Mouse (Mus musculus): ENCODE results near the gene Ttc23.

The Ttc23 gene

GRCm38 (mm10) chr7:67801022-67801421, 153.8 kb downstream of the Ttc23 start:
- DNase-seq (ENCODE audit: low read depth, low spot score) = no peak

DNA sequence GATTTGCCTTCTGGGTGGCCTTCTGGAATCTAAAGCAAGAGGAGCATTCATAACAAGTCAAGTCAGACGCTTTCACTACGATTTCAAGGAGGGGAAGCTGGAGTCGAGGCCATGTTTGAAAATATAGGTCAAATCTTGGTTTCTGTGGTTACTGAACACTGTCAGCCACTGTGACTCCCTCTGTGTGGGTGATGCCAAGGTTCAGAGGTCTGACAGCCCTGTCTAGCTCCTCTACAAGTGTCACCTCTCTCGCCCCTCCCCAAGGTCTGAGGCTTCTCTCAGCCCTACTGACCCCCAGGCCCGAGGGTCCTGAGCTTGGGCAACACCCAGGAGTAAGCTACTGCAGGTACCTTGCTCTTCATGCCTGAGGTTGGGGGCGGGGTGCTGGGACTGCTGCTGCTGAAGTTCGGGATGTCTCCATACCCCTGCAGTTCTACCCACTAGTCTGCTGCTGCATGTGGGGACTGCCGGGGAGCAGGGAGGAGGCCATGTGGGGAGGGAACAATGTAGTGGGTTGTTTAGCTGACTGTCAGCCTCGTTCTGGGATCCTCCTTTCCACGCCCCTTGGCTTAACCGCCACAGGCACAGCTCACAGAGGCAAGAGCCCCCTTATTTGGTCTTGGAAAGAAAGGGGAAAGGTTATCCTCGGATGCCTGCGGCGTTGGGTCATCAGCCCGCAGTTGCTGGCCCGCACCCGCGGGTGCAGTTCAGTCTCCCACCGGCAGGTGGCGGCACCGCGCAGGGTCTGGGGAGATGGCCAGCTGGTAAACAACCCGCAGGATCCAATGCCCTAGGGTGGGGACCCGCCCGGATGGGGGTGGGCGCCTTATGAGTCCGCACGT, 156.0 kb downstream of the Ttc23 start:
- DNase-seq (ENCODE audit: low read depth, low spot score) = peak; percentile 52

DNA sequence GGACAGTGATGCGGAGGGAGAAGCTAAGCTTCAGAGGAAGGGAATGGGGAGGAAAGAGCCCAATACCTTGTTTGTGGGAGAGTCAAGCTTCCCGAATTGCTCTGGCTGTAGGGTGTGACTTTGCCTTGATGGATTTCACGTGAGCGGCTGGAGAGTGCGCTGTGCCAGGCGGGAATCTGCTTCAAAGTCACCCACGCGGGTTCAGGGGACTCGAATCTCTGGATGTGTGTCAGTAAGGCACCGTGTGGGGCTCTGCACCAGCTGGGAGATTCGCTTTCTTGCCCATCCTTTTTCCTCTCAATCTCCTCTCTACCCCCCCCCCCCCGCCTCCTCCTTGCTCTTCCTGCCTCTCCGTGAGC, 156.6 kb downstream of the Ttc23 start:
- no peak for DNase-seq (ENCODE audit: low read depth, low spot score)

All from WW6 (cell line).